ENCODE assay signal across 20 mouse cellular contexts in genomic region chr1:180030631-180031365, GRCm38 (mm10).
DNase-seq lines count a peak whose midpoint lies in the region; ATAC-seq and TF ChIP-seq lines count a peak whose summit lies in the region.
"Had no signal": no experiment of that assay in that cellular context is flagged by ENCODE, and none has a peak within 500 bp of the region (broad histone marks: within the 10 kb centered on the region; RNA-seq: fewer than 3 reads in every experiment).

No protein-coding gene starts in this region.

- peak; percentile 14 for DNase-seq in liver
- DNase-seq in liver, postnatal 0 days: no peak
- no peak for DNase-seq in liver, embryonic 11.5 days (ENCODE audit: low spot score)
- DNase-seq in lung, postnatal 36 days: no peak
- no peak for DNase-seq in heart, adult 9 months (ENCODE audit: low spot score in 2 of 2)
- DNase-seq: adrenal gland, postnatal 10 days; cerebellum, adult 2 months; cerebellum, postnatal 10 days; embryo, embryonic 11 days; gastrocnemius, postnatal 10 days; heart, adult 2 months had no signal

- no peak overlapping the region for H3K9ac ChIP-seq in liver, postnatal 0 days (replicated peaks)
- peak overlapping the region; percentile 12; the same call in 1 of the 2 replicates for H3K9ac ChIP-seq in liver, embryonic 11.5 days (ENCODE audit: low read depth, low read length)
- H3K9ac ChIP-seq in liver, embryonic 15.5 days: no peak overlapping the region
- H3K9ac ChIP-seq: embryonic facial prominence, embryonic 15.5 days; forebrain, embryonic 12.5 days; heart, embryonic 12.5 days; hindbrain, embryonic 14.5 days had no signal

- no peak for TF ChIP-seq EP300 in liver, postnatal 0 days (IDR thresholded peaks at IDR 0.05; ENCODE audit: low read depth)

- no peak overlapping the region for H3K4me3 ChIP-seq in liver, postnatal 0 days (ENCODE audit: low read depth, low read length)
- no peak overlapping the region for H3K4me3 ChIP-seq in liver, embryonic 11.5 days (ENCODE audit: low read depth, low read length)
- no peak overlapping the region for H3K4me3 ChIP-seq in liver, embryonic 15.5 days (replicated peaks)
- H3K4me3 ChIP-seq: embryonic facial prominence, embryonic 15.5 days; forebrain, embryonic 12.5 days; heart, adult 2 months; heart, embryonic 12.5 days; hindbrain, embryonic 10.5 days had no signal

- no peak for TF ChIP-seq CTCF in liver, postnatal 0 days (IDR thresholded peaks at IDR 0.05; ENCODE audit: low read depth)

- 69% methylated on average over 8 of the region's 8 CpGs for WGBS in liver, postnatal 0 days (ENCODE audit: insufficient replicate concordance)
- 58% methylated on average over 8 of the region's 8 CpGs for WGBS in liver, embryonic 11.5 days
- WGBS in liver, embryonic 15.5 days (ENCODE audit: insufficient replicate concordance): 41% methylated on average over 8 of the region's 8 CpGs

- no peak overlapping the region for H3K27ac ChIP-seq in liver, postnatal 0 days (ENCODE audit: low read depth)
- H3K27ac ChIP-seq in liver, embryonic 11.5 days (ENCODE audit: low read depth, low read length): peak overlapping the region; percentile 44
- H3K27ac ChIP-seq in liver, embryonic 15.5 days (replicated peaks): peak overlapping the region; percentile 70
- H3K27ac ChIP-seq: embryonic facial prominence, embryonic 15.5 days; forebrain, embryonic 12.5 days; heart, adult 2 months; hindbrain, embryonic 10.5 days; hindbrain, embryonic 14.5 days had no signal

- H3K36me3 ChIP-seq in liver, postnatal 0 days (replicated peaks; ENCODE audit: insufficient read depth, low read length): no peaks in the 10 kb centered on the region
- no peaks in the 10 kb centered on the region for H3K36me3 ChIP-seq in liver, embryonic 11.5 days (ENCODE audit: control insufficient read depth, insufficient read depth, low read length)
- no peaks in the 10 kb centered on the region for H3K36me3 ChIP-seq in liver, embryonic 15.5 days (replicated peaks)
- H3K36me3 ChIP-seq: embryonic facial prominence, embryonic 15.5 days; forebrain, embryonic 12.5 days; hindbrain, embryonic 10.5 days had no signal

- H3K9me3 ChIP-seq in liver, postnatal 0 days (ENCODE audit: low read length): no peaks in the 10 kb centered on the region
- H3K9me3 ChIP-seq in liver, embryonic 11.5 days (ENCODE audit: control insufficient read depth, low read length): no peaks in the 10 kb centered on the region
- no peaks in the 10 kb centered on the region for H3K9me3 ChIP-seq in liver, embryonic 15.5 days (replicated peaks)
- H3K9me3 ChIP-seq: embryonic facial prominence, embryonic 15.5 days; forebrain, embryonic 12.5 days; heart, embryonic 12.5 days; hindbrain, embryonic 10.5 days had no signal

- no peak overlapping the region for H3K4me2 ChIP-seq in liver, postnatal 0 days (ENCODE audit: low read depth, low read length)
- H3K4me2 ChIP-seq in liver, embryonic 11.5 days: peak overlapping the region; percentile 6
- peak overlapping the region; percentile 31 for H3K4me2 ChIP-seq in liver, embryonic 15.5 days
- H3K4me2 ChIP-seq: embryonic facial prominence, embryonic 15.5 days; forebrain, embryonic 12.5 days; heart, embryonic 12.5 days; hindbrain, embryonic 14.5 days had no signal

- no peaks in the 10 kb centered on the region for H3K4me1 ChIP-seq in liver, postnatal 0 days (ENCODE audit: insufficient read depth)
- H3K4me1 ChIP-seq in liver, embryonic 11.5 days (replicated peaks; ENCODE audit: control insufficient read depth, insufficient read depth, low read length): 0 out of 2 replicates have a peak, but pooled peaks cover 6% of the 10 kb centered on the region
- H3K4me1 ChIP-seq in liver, embryonic 15.5 days (replicated peaks): peaks cover 26% of the 10 kb centered on the region
- H3K4me1 ChIP-seq: embryonic facial prominence, embryonic 15.5 days; forebrain, embryonic 12.5 days; heart, embryonic 12.5 days; hindbrain, embryonic 10.5 days had no signal

- ATAC-seq in liver, postnatal 0 days: no peak
- ATAC-seq in liver, embryonic 11.5 days (replicated peaks; ENCODE audit: low FRiP score): peak; percentile 74
- peak; percentile 24; the same call in 1 of the 2 replicates for ATAC-seq in liver, embryonic 15.5 days (ENCODE audit: insufficient read depth)
- ATAC-seq in inflammation-experienced regulatory T-cells, adult 6 months: no peak
- ATAC-seq: forebrain, embryonic 16.5 days; intestine, embryonic 16.5 days had no signal

- H3K27me3 ChIP-seq in liver, postnatal 0 days (ENCODE audit: insufficient read depth, low read length): no peaks in the 10 kb centered on the region
- no peaks in the 10 kb centered on the region for H3K27me3 ChIP-seq in liver, embryonic 11.5 days (replicated peaks; ENCODE audit: control insufficient read depth, insufficient read depth, low read length)
- no peaks in the 10 kb centered on the region for H3K27me3 ChIP-seq in liver, embryonic 15.5 days
- H3K27me3 ChIP-seq: embryonic facial prominence, embryonic 15.5 days; forebrain, embryonic 12.5 days; heart, embryonic 12.5 days had no signal

Comparison
In these comparisons a context has a peak if more than half of its experiments do, and no peak if none do; other contexts are left out.
1. ATAC-seq: peak in liver, embryonic 11.5 days (single experiment) and liver, embryonic 15.5 days (single experiment); none in liver, postnatal 0 days (single experiment) and inflammation-experienced regulatory T-cells, adult 6 months (single experiment).